Mouse (Mus musculus) testis, adult 2 months (tissue): ENCODE measurements around the gene Tjp1. TPM values are rescaled to one million over a fixed set of nuclear protein-coding genes. Genes with fewer than 3 reads are reported as not detected.

Experiments used
- H3K27ac ChIP-seq: fragments of 200-500 bp; 2 replicates; pipeline ENCODE4 v1.5.1; 2012; ENCODE audit warnings: low read depth, low read length; ENCODE audit not compliant: control insufficient read depth, insufficient read depth
- H3K27me3 ChIP-seq: fragments of 200-500 bp; 2 replicates; pipeline ENCODE4 v1.6.1; 2012; ENCODE audit warnings: mild to moderate bottlenecking, low read length, moderate library complexity; ENCODE audit not compliant: control insufficient read depth, insufficient read depth
- H3K36me3 ChIP-seq: fragments of 200-500 bp; 2 replicates; pipeline ENCODE4 v1.6.1; 2012; ENCODE audit warnings: mild to moderate bottlenecking, low read length; ENCODE audit not compliant: control insufficient read depth, insufficient read depth
- H3K4me1 ChIP-seq: fragments of 200-500 bp; 2 replicates; pipeline ENCODE4 v1.6.1; 2012; ENCODE audit warnings: low read length; ENCODE audit not compliant: control insufficient read depth, insufficient read depth
- H3K4me3 ChIP-seq: fragments of 200-500 bp; 2 replicates; pipeline ENCODE4 v1.5.1; 2012; ENCODE audit warnings: low read depth, mild to moderate bottlenecking, low read length, moderate library complexity, mixed read lengths; ENCODE audit not compliant: control insufficient read depth
- CTCF ChIP-seq: fragments of 200-500 bp; IDR thresholded peaks from 2 replicates; pipeline ENCODE4 v1.5.1; 2012; ENCODE audit warnings: low read depth, mild to moderate bottlenecking, inconsistent platforms, low read length, moderate library complexity; ENCODE audit not compliant: control insufficient read depth, insufficient read depth, insufficient replicate concordance
- POLR2A ChIP-seq: fragments of 200-500 bp; IDR thresholded peaks from 2 replicates; pipeline ENCODE4 v1.6.1; 2012; ENCODE audit warnings: low read depth, mild to moderate bottlenecking, inconsistent platforms, low read length, moderate library complexity; ENCODE audit not compliant: control insufficient read depth
- polyA plus RNA-seq: library from polyadenylated mRNA; depleted of rRNA; stranded (reverse); fragments of >200 nt; gene quantifications from 2 replicates; pipeline ENCODE4 v1.2.3, GENCODE M21; 2012

Tjp1 gene
- polyA plus RNA-seq, 1 experiment = 29.3 TPM

DNA sequence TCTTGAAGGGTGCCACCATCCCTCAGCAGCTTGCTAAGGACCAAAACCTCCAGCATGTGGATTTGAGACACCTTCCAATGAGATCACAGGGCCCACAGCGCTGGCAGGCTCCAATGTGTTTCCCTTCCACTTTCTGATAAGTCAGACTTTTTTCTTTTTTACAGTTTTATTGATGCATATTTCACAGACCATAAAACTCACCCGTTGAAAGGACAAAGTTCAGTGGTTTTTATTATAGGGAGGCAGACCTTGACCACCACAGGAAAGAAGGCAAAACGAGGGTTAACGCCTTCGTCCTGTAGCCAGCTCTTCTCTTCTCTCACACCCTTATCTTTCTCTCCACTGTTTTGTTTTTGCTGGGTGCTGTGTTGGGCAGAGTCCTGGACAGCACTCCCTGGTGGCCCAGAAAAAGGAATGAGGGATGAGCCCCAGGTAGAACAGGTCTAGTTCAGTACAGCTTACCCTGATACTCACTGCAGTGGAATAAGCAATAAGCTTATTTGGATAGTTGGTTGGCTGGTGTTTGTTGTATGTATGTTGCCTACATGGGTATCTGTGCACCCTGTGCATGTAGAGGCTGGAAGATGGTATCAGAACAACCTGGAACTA, 43.3 kb downstream of the Tjp1 start:
- Histone ChIP-seq H3K27ac (no peak overlapping the region), H3K4me1 (peaks cover 6% of the 10 kb centered on the region), H3K4me3 (peak overlapping the region; percentile 57), H3K36me3 (no peaks in the 10 kb centered on the region), H3K27me3 (no peaks in the 10 kb centered on the region)
- TF ChIP-seq POLR2A = no peak
- no peak for TF ChIP-seq CTCF

DNA sequence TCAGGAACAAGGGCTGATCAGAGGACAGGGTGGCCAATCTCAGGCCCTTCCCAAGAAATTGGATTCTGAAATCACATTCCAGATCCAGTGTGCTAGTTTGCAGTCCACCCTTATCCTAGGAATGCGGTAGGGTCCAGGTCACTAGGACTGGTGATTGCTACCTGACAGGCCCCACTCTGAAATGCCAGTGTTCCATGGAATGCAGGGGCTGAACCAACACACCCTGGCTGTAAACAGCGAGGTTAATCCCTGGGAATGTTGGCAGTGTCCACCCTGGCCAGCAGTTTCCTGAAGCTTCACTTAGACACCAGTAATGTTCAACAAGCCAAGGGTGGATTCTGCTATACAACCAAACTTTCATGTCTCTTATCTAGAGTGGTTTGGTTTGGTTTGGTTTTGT, 45.4 kb downstream of the Tjp1 start:
- Histone ChIP-seq H3K4me3 (no peak overlapping the region), H3K36me3 (no peaks in the 10 kb centered on the region), H3K4me1 (peaks cover 6% of the 10 kb centered on the region), H3K27ac (no peak overlapping the region), H3K27me3 (no peaks in the 10 kb centered on the region)
- TF ChIP-seq CTCF (no peak), POLR2A (no peak)

GRCm38 (mm10) chr7:65472048-65472447, 55.5 kb downstream of the Tjp1 start:
- H3K27me3 ChIP-seq = no peaks in the 10 kb centered on the region
- H3K36me3 ChIP-seq = no peaks in the 10 kb centered on the region
- TF ChIP-seq CTCF = no peak
- TF ChIP-seq POLR2A = no peak
- no peak overlapping the region for H3K27ac ChIP-seq
- H3K4me3 ChIP-seq = no peak overlapping the region
- no peaks in the 10 kb centered on the region; the same call in 1 of the 2 replicates for H3K4me1 ChIP-seq

- H3K4me1 ChIP-seq = peaks cover 2% of the 10 kb centered on the region; the same call in 1 of the 2 replicates
- H3K36me3 ChIP-seq = no peaks in the 10 kb centered on the region
- no peaks in the 10 kb centered on the region for H3K27me3 ChIP-seq
- TF ChIP-seq CTCF = no peak
- TF ChIP-seq POLR2A = no peak
- no peak overlapping the region for H3K4me3 ChIP-seq
- H3K27ac ChIP-seq = no peak overlapping the region
These were observed 56.2 kb downstream of the Tjp1 start for GRCm38 (mm10) chr7:65471406-65471805.

- no peak overlapping the region for H3K27ac ChIP-seq
- TF ChIP-seq CTCF = no peak
- TF ChIP-seq POLR2A = no peak
These were observed 57.4 kb downstream of the Tjp1 start for GRCm38 (mm10) chr7:65470214-65470613.

GRCm38 (mm10) chr7:65469666-65470065, 57.9 kb downstream of the Tjp1 start:
- no peaks in the 10 kb centered on the region for H3K36me3 ChIP-seq
- H3K27me3 ChIP-seq = no peaks in the 10 kb centered on the region
- no peak overlapping the region for H3K27ac ChIP-seq
- no peak overlapping the region for H3K4me3 ChIP-seq
- peaks cover 4% of the 10 kb centered on the region; the same call in 1 of the 2 replicates for H3K4me1 ChIP-seq
- TF ChIP-seq CTCF (no peak), POLR2A (no peak)

More at GRCm38 (mm10) chr7:65470214-65470613, 57.4 kb downstream of the Tjp1 start:
- Histone ChIP-seq H3K27me3 (no peaks in the 10 kb centered on the region), H3K4me3 (no peak overlapping the region), H3K4me1 (peaks cover 4% of the 10 kb centered on the region; the same call in 1 of the 2 replicates), H3K36me3 (no peaks in the 10 kb centered on the region)

DNA sequence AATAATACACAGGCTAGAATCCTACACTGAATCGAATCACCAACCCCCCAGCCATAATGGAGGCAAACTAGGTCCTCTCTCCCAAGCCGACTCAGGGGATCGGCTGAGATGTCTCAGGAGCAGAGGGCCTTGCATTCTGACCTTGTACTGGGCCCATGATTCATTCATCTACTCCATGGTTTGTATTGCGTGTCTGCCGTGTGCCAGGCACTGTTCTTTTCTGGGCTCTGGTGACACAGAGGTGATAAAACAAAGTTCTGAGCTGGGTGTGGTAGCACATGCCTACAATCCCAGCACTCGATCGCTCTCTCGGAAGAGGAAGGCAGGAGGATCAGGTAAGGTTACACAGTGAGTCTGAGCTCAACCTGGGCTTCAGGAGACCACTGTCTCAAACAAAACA, 59.4 kb downstream of the Tjp1 start:
- no peak overlapping the region for H3K27ac ChIP-seq
- TF ChIP-seq CTCF (no peak), POLR2A (no peak)
- H3K36me3 ChIP-seq = no peaks in the 10 kb centered on the region
- peaks cover 4% of the 10 kb centered on the region; the same call in 1 of the 2 replicates for H3K4me1 ChIP-seq
- H3K4me3 ChIP-seq = no peak overlapping the region
- no peaks in the 10 kb centered on the region for H3K27me3 ChIP-seq
